Mouse (Mus musculus) embryonic fibroblast, embryonic 13.5 days (primary cell): ENCODE results near the gene Cxcl1.

Experiments
- CTCF ChIP-seq: IDR thresholded peaks from 2 replicates; pipeline ENCODE4 v1.5.1; 2011; ENCODE audit warnings: mild to moderate bottlenecking, control low read depth, low read length, moderate library complexity, borderline replicate concordance; ENCODE audit not compliant: insufficient read depth
- POLR2A ChIP-seq: IDR thresholded peaks from 2 replicates; pipeline ENCODE4 v1.6.1; 2011; ENCODE audit warnings: low read depth, mild to moderate bottlenecking, control low read depth, low read length, moderate library complexity

DNA sequence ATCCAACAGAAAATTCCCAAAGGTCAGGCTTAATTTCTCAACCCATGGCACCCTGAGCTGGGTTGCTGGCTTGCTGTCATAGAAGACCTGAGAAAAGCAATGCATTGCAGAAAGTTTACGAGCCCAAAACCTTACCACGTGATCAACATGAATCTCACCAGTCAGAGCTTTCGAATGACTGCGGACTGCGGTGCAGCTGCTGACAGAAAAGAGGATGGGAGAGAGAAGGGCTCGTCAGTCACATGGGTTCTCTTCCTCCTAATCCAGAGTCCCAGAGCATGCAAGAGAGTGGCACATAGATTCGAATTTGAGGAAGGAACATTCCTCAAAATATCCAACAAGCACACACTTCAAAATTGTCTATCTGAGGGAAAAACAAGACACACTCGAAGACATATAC, 3.2 kb downstream of the Cxcl1 start:
- TF ChIP-seq POLR2A (no peak), CTCF (no peak)
